Mouse (Mus musculus) cerebellum, postnatal 36 days (tissue): Measurements from ENCODE around the gene Jak1.
A peak's percentile ranks its signal among the peaks of the same experiment; 100 is the strongest.

Source experiments
- DNase-seq, 2 experiments: peaks; one replicate each; pipeline ENCODE4 v3.0.0; 2021 to 2022; ENCODE audit warnings: mixed read lengths in 2 of 2

Gene Jak1

GRCm38 (mm10) chr4:101264741-101265513, at the start of gene Jak1:
Gene Jak1 (minus strand): TSS chr4:101265282.
- DNase-seq: peak; percentile 95 to 96

GRCm38 (mm10) chr4:101312055-101312454, 47.0 kb upstream of the Jak1 start:
- DNase-seq: no peak

- DNase-seq: no peak
Observed at GRCm38 (mm10) chr4:101308166-101308565, 43.1 kb upstream of the Jak1 start.

GRCm38 (mm10) chr4:101307286-101307685, 42.2 kb upstream of the Jak1 start:
- no peak for DNase-seq

- DNase-seq: no peak
Observed at GRCm38 (mm10) chr4:101306132-101306915, 41.2 kb upstream of the Jak1 start.

- DNase-seq: no peak
Observed at GRCm38 (mm10) chr4:101305126-101305525, 40.0 kb upstream of the Jak1 start.

- DNase-seq: no peak
Observed at GRCm38 (mm10) chr4:101304114-101304513, 39.0 kb upstream of the Jak1 start.

GRCm38 (mm10) chr4:101300392-101300910, 35.4 kb upstream of the Jak1 start:
- no peak for DNase-seq

GRCm38 (mm10) chr4:101298311-101298990, 33.4 kb upstream of the Jak1 start:
- no peak for DNase-seq

- no peak for DNase-seq
Observed at GRCm38 (mm10) chr4:101296836-101297235, 31.8 kb upstream of the Jak1 start.

GRCm38 (mm10) chr4:101295788-101296187, 30.7 kb upstream of the Jak1 start:
- no peak for DNase-seq

- no peak for DNase-seq
Observed at GRCm38 (mm10) chr4:101293661-101294060, 28.6 kb upstream of the Jak1 start.

GRCm38 (mm10) chr4:101292736-101293541, 27.9 kb upstream of the Jak1 start:
- peak; percentile 14 to 19 for DNase-seq

GRCm38 (mm10) chr4:101292028-101292735, 27.1 kb upstream of the Jak1 start:
- DNase-seq: peak; percentile 69 to 73

GRCm38 (mm10) chr4:101288292-101288691, 23.2 kb upstream of the Jak1 start:
- no peak for DNase-seq

GRCm38 (mm10) chr4:101286562-101286961, 21.5 kb upstream of the Jak1 start:
- DNase-seq: no peak

- DNase-seq: no peak
Observed at GRCm38 (mm10) chr4:101285906-101286432, 20.9 kb upstream of the Jak1 start.

GRCm38 (mm10) chr4:101283938-101284337, 18.9 kb upstream of the Jak1 start:
- DNase-seq: no peak

- DNase-seq: no peak
Observed at GRCm38 (mm10) chr4:101282237-101282636, 17.2 kb upstream of the Jak1 start.

GRCm38 (mm10) chr4:101280119-101280518, 15.0 kb upstream of the Jak1 start:
- no peak for DNase-seq

- no peak for DNase-seq
Observed at GRCm38 (mm10) chr4:101276456-101277070, 11.5 kb upstream of the Jak1 start.
